Mouse (Mus musculus): ENCODE data around the gene Gpr107. TPM values are rescaled to one million over a fixed set of nuclear protein-coding genes. Genes with fewer than 3 reads are reported as not detected.

Gene Gpr107
- total RNA-seq, 2 experiments from 2014 or later: 42.9 to 45.1 TPM

DNA sequence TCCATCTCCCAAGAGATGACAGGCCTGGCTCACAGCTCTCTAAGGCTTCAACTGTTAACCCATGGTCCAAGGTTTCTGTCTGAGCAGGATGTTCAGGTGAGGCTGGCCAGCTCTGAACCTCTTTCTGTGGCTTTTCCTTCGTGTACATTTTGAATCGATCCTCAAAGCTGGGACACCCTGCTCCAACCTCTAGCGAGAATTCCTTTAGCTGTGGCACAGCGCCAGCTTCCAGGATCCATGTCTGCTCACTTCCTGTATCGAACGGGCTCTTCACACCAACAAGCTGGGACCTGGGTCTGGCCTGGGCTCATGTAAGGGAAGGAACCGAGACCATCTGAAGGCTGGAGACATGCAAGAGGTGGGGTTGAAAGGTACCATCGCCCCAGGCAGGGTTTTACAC, 92.1 kb downstream of the Gpr107 start:
- no peak for DNase-seq (ENCODE audit: low spot score in 2 of 2)

DNA sequence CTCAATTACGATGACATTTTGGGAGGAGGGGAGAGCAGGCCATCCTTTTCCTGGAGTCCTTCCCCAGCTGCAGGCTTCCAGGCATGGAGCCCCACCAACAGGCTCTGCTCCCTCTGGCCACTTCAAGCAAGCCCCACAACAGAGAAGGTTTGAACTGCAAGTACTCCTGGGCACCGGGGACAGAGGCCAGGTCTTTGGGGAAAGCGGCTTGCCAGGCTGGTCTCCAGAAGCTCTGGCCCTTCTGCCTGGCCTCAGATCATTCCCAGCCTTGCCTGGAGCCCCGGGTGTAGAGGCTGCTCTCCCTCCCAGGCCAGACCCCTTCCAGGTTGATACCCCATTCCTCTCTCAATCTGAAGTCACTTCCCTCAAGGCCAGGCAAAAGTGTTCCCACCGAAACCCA, 92.9 kb downstream of the Gpr107 start:
- no peak for DNase-seq (ENCODE audit: low spot score in 2 of 2)

DNA sequence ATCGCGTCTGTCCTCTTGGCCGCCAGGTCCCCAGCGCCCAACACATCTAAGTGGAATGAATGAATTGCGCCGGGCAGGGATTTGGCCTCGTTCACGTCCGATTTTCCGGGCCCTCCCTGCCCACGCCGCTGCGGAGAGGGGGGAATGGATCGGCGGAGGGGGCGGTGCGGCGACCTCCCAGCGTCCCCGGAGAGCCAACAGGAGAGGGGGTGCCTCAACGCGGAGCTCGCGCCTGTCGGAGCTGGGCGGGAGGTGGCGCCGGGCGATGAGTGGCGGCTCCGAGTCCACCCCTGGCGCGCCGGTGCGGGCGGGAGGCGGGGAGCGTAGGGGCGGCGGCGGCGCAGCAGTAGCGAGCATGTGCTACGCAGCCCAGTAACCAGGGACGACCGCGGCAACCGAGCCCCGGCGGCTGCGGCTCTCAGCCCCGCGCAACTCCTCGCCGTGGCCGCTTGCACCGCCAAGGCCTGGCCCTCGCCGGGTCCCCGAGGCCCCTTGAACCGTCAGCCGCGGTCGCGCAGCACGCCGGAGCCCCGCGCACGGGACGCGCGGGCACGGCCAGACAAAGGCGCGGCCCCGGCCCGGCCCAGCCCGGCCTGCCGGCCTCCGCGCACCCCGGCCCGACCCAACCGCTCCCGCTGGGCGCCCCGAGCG, 93.5 kb downstream of the Gpr107 start, which contains the start of gene Ncs1:
Gene Ncs1 (plus strand): TSS at position 333 of the 651 bp plus-strand sequence.
- peak; percentile 86 to 92 for DNase-seq (ENCODE audit: low spot score in 2 of 2)

DNA sequence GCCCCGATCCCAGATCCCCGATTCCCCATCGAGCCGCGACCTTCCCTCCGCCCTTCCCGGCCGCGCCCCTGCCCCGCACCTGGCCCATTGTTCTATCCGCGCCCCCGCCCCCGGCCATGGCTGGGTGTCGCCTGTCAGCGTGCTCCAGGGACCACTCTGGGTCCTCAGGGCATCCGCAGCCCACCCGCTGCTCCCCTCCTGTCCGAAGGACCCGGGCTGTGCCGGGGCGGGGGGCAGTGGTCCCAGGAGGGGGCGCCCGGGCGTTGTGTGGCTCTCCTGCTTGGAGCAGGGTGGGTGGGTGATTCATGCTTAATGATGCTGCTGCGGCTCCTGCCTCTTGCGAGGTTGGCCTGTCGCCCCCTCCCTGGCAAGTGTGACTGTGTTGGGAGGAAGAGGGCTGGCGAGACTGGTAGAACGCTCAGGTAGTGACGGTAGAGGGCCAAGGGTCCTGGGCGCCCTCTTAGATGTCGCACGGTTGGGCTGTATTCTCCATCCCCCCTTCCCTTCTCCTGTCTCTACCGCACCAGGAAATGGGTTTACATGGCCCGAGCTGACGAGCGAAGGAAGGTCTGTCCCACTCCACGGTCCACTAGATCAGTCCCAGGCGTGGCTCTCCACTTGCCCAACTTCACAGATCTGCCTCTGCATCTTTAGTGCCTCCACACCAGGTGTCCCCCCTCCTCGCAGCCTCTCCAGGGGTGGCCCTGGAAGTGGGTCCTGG, 94.3 kb downstream of the Gpr107 start:
- peak; percentile 54 to 59 for DNase-seq (ENCODE audit: low spot score in 2 of 2)

DNA sequence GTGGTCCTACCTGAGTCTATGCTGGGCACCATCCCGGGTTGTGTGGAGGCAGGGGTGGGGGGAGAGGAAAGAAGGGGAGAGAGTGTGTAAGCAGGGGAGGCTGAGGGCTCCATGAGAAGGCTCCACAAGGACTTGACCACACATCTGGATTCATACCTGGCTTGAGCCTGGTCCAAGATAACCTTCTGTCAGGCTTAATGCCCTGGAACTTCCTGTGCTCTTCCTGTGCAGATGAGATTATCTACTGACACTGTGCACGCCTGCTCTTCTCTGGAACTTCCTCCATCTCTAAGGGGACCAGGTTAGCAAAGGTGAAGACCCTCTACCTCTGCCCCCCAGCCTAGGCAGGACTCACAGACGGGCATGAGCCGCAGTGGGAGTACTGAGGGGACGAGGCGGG, 96.7 kb downstream of the Gpr107 start:
- no peak for DNase-seq (ENCODE audit: low spot score in 2 of 2)

DNA sequence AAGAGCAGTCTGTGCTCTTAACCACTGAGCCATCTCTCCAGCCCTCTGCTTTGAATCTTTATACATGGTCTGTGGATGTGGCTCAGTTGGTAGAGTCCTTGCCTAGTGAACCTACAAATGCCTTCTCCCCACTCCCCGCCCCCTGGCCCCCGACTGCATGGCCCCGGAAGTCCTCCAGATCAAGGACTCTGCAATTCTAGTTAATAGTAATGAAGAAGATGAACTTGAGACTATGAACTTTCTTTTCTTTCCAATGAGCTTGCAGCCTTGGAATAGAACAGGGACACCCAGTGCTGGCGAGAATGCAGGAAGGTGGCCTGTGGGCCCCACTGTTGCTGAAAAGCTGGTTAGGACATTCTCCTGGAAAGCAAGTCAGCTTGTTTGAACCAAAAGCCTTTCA, 100.1 kb downstream of the Gpr107 start:
- DNase-seq (ENCODE audit: low spot score in 2 of 2): no peak

DNA sequence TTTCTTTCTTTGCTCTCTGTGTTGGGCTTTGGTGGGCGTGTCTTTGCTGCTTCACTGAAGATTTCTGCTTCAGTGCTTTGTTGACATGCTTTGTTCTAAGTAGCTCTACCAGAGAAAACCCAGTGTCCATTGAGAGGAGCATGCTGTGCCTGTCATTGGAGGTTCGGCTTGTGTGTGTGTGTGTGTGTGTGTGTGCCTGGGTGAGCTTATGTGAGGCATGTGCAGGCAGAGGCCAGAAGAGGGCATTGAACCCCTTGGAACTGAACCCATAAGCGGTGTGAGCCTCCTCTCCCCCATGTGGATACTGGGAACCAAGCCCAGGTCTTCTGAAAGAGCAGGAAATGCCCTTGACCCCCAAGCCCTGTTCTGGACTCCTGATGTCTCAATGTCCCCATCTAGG, 101.3 kb downstream of the Gpr107 start:
- no peak for DNase-seq (ENCODE audit: low spot score in 2 of 2)

DNA sequence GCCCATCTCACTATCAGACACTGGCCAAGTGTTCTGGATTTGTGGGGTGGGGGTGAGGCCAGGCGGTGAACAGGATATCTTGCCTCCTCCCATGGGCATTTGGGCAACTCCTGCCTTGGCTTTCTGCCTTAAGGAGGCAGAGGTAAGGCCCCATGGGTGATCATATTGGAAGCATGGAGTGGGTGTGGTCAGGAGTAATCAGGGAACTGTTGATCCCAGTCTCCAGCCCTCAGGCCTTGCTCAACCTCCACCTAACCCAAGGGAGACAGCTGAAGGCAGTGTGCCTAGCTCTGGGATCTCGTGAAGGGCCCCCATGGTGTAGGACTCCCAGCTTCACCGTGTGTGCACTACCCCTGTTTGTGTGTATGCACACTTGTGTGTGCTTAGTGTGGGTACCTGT, 102.7 kb downstream of the Gpr107 start:
- no peak for DNase-seq (ENCODE audit: low spot score in 2 of 2)

DNA sequence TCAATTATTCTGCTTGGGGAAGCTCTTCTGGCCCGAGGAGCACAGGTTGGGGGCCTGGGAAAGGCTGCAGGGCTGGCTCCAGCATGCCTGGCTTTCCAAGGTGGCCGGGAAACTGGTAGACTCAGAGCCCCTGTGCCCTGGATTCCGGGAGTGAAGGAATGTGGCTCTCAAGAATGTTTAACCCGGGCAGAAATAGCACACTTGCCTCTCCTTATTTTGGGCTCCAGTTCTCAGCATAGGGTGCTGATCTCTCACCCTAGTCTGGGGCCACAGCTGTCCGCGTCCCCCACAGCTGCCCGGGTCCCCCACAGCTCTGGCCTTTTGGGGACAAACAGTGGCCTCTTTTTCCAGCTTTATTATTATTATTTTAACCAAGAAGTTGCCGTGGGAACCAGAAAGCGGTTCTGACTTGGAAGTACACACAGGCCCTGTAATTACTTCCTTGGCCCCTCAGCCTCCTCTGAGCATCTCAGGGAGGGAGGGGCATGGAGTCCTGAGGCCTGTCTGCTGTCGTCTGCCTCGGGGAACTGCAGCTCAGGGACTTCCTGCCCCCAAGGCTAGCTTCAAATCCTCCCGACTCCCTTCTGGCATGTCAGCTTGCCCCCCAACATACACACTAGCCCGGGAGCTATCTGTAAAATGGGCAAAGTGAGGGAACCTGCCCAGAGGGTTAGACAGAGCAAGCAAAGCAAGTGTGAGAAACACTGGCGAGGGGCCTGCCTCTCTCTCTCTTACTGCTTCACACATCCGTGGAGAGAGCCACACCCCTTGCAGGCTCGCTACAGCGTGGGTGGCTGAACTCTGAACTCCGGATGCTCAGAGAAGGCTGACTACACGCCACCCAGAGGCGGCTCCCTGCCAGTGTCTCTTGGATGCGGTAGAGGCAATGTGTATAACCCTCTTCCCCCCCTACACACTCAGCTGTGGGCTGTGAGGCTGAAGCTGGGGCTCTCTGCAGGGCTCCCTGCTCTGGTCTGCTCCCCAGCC, 104.1 kb downstream of the Gpr107 start:
- peak; percentile 67 to 72 for DNase-seq (ENCODE audit: low spot score in 2 of 2)

DNA sequence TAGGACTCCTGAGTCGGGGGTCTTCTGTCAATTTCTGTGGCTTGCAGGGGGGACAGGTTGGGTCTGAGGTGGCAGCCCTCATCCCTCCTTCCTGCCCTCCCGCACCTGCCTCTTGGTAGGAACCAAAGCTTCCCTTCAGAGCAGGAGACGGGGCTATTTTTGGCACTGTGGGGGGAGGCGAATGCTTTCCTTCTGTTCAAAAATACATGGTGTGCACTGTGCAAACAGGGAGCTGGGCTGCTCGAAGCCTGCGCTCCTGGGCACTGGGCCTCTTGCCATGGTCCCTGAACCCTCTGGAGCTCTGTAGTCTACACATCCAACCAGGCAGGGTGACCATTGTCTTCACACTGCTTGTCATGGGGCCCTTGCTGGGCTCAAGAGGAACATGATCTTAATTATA, 105.0 kb downstream of the Gpr107 start:
- peak; percentile 68 to 82 for DNase-seq (ENCODE audit: low spot score in 2 of 2)

DNA sequence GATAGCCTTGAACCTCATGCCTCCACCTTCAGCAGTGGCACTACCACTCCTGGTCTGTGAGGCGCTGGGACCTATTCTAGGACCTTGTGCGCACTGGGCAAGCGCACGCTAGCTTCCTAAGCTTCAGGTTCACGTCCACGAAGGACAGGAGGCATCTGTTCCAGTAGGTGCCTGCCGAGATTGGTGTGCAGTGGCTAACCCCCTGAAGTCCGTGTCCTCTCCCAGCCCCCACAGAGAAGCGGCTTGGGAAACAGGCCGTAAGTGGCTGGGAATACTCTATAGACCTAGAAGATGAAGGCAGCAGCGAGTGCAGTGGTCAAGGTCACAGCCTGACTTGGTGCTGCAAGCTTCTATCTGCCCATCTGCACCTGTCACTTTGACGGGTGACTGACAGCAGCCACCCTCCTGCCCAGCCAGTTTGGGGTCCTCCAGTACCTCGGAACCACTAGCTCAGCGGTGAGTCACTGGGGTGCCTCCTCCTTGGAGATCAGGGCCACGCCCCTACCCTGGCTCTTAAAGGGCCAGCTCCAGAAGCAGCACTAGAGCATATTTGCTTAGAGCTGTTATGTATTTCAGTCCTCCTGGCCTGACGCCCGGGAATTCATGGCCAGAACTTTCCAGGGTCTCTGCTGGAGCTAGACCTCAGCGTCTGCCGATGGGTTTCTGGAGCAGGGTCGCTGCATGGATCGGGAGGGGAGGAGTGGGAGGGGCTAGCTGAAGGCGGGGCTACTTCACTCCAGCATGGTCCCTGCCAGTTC, 106.7 kb downstream of the Gpr107 start:
- peak; percentile 70 to 76 for DNase-seq (ENCODE audit: low spot score in 2 of 2)

DNA sequence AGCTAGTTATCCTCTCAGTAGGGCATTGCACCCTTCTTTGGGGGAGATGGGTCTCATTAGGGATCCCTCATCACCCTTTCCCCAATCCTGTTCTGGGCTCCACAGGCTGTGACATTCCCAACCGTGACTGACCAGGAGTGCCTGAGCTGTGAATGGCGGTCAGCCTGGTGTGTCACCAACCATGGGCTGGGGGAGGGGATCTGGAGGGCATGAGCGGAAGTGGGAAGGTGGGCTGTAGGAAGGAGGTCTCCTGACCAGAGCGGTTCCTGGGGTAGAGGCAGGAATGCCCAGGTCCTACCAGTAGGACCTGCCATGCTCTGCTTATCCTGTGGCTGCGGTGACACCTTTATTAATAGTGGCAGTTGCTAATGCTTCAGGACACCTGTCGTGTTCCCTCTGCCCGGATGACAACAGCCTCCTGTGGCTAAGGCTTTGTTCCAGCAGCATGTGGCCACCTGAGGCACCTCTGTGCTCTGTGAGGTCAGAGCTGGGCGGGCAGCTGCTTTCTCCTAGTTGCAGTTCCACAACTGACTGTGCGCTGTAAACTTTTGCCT, 107.3 kb downstream of the Gpr107 start:
- no peak for DNase-seq (ENCODE audit: low spot score in 2 of 2)

DNA sequence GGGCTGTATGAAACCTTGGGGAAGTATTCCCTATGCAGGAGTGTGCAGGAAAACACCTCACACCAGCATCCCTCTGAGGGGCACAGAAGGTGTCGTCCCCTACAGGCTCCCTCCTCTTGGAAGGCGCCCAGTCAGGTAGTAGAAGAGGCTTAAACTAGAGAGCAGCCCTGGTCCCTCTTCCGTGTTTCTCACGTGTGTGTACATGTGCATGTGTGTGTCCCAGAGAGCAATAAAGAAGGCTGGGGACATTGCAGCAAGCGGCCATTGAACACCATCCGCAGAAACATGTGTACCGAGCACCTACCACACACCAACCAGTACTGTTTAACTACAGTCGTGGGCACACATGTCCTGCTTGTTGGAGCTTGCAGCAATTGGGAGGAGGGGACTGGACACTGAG, 108.4 kb downstream of the Gpr107 start:
- DNase-seq (ENCODE audit: low spot score in 2 of 2): no peak

DNA sequence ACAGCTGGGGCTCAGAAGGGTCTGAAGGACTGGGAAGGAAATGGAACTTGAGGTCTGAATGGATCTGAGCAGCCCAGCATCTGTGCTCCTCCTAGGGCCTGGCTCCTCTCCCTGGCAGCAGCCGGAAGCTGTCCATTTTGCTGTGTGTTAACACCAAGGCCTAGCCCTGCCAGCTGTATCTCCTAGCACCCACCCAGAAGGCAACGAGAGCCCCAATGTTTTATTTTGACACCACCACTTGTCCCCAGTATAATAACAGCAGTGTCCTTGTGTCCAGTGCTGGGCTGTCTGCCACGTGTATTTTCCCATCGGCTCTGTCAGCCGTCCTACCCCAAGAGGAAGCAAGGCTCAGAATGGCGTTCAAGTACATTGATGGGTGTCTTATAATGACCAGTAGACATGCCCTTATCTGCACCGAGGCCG, 110.9 kb downstream of the Gpr107 start:
- peak in 1 of 2 experiments; percentile 38 for DNase-seq (ENCODE audit: low spot score in 2 of 2)

DNA sequence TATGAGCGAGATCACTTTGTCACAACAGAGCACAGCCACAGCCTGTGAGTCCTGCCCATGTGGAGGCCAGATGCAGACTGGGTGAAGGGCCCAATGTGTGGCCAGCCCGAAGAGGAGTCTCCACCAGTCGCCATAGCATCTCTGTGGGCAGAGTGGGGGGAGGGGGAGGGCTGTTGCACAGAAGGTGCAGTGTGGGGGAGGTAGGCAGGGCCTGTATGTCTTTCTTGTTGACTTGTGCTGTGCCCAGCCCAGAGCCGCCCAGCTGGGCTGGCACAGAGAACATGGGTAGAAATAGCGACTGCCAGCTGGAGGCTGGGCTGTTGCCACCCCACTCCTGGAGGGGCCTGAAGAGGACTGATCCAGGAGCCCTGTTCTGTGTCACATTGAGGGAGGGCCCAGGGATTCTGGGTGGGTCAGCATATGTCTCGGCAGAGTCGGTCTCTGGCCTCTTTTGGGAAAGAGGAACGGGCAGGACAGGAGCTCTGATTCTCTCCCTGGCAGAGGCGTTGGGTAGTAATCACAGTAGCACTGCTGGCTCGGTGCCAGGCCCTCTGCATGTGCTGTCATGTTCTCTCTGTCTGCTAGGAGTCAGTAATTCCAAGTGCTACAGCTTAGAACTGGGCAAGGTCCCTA, 111.7 kb downstream of the Gpr107 start:
- DNase-seq (ENCODE audit: low spot score in 2 of 2): peak; percentile 81 to 83

DNA sequence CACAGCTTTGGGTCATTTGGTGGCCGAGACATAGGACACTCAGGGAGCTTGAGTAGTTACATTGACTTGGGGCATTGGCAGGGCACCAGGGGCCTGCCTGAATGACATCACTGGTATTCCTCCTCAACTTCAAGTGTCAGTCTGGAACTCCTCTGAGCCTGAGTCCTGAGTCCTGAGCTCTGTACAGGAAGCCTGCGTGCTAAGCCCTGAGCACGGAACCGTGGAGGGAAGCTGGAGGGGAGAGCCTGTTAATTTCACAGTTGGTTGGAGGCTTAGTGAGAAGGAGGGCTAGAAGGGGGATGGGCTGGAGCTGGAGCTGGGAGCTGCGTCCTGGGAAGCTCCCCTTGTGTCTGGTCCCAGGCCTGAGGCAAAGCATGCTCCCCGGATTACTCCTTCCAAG, 115.3 kb downstream of the Gpr107 start:
- no peak for DNase-seq (ENCODE audit: low spot score in 2 of 2)
